Mouse (Mus musculus) intestine, embryonic 15.5 days (tissue): ENCODE measurements around the gene B3galt5. TPM values are rescaled to one million over a fixed set of nuclear protein-coding genes. Genes with fewer than 3 reads are reported as not detected.

Experiments used
- ATAC-seq: fragments of 200-750 bp; cut with Nextera tagmentation; 2 replicates; pipeline ENCODE4 v1.8.0; 2017; ENCODE audit warnings: moderate TSS enrichment, moderate library complexity
- H3K27ac ChIP-seq: fragments of 300-500 bp; sonication (generic); 2 replicates; pipeline ENCODE4 v1.5.1; 2015; ENCODE audit warnings: mild to moderate bottlenecking, inconsistent platforms
- H3K27me3 ChIP-seq: fragments of 300-500 bp; sonication (generic); replicated peaks from 2 replicates; pipeline ENCODE4 v1.6.1; 2015; ENCODE audit warnings: inconsistent platforms
- H3K36me3 ChIP-seq: fragments of 300-500 bp; sonication (generic); 2 replicates; pipeline ENCODE4 v1.6.1; 2015; ENCODE audit warnings: inconsistent platforms
- H3K4me1 ChIP-seq: fragments of 300-500 bp; sonication (generic); replicated peaks from 2 replicates; pipeline ENCODE4 v1.6.1; 2015; ENCODE audit warnings: inconsistent platforms
- H3K4me2 ChIP-seq: fragments of 300-500 bp; sonication (generic); replicated peaks from 2 replicates; pipeline ENCODE4 v1.6.1; 2015; ENCODE audit warnings: mild to moderate bottlenecking, inconsistent platforms
- H3K4me3 ChIP-seq: fragments of 300-500 bp; sonication (generic); replicated peaks from 2 replicates; pipeline ENCODE4 v1.5.1; 2015; ENCODE audit warnings: inconsistent platforms
- H3K9ac ChIP-seq: fragments of 300-500 bp; sonication (generic); 2 replicates; pipeline ENCODE4 v1.6.1; 2015; ENCODE audit warnings: inconsistent platforms
- H3K9me3 ChIP-seq: fragments of 300-500 bp; sonication (generic); 2 replicates; pipeline ENCODE4 v1.6.1; 2016; ENCODE audit warnings: inconsistent platforms
- WGBS: fragments of 180-500 bp; shearing (Covaris S2); methylation state at CpG from one replicate; pipeline ENCODE4 v1.1.7; 2015; 5-methylcytosine and 5-hydroxymethylcytosine counted together
- polyA plus RNA-seq: library from polyadenylated mRNA; unstranded; fragments of >200 nt; fragmentation: Nextera tagmentation; extraction: Ambion mirVana; gene quantifications from 2 replicates; pipeline ENCODE4 v1.2.1, GENCODE M21; 2015

The B3galt5 gene
- polyA plus RNA-seq: 1.1 and 2.2 TPM in 2 replicates

DNA sequence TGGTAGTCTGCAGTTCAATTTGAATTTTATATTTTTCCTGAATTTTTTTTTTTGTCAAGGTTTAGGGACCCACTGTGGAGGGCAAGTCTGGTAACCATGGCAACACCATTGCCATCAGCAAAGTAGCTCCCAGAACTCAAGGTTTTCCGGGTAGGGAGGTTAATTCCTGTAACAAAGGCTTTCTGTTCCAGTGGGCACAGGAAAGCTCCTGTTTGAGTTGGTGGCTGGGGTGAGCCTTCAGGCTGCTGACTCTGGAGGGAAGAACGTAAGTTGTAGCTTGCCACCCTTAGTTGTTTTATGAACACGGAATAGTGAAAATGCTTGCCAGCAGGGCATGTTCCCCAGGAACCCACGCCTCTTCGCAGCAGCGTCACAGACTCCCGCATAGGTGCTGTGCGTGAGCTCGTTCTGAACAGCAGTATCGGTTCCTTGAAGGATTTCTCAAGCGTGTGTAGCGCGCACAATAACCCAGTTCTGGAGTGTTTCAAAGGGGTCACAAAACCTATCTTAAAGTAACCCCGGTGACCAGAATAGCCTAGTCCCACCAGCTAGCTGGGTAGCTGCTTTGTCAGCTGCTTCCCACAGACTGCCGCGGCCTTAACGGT is at the start of gene B3galt5:
Gene B3galt5, plus strand, starts transcription at position 436 of the 605 bp plus-strand sequence.
- no peaks in the 10 kb centered on the region for H3K27me3 ChIP-seq
- whole genome bisulfite sequencing: 72% methylated on average over 17 of the region's 17 CpGs
- H3K9me3 ChIP-seq: no peaks in the 10 kb centered on the region
- H3K27ac ChIP-seq: no peak within 1 kb of the TSS
- no peak within 1 kb of the TSS for H3K4me3 ChIP-seq
- no peak within 1 kb of the TSS for H3K4me2 ChIP-seq
- ATAC-seq: no peak
- no peaks in the 10 kb centered on the region for H3K4me1 ChIP-seq
- no peaks in the 10 kb centered on the region for H3K36me3 ChIP-seq
- no peak within 1 kb of the TSS for H3K9ac ChIP-seq

DNA sequence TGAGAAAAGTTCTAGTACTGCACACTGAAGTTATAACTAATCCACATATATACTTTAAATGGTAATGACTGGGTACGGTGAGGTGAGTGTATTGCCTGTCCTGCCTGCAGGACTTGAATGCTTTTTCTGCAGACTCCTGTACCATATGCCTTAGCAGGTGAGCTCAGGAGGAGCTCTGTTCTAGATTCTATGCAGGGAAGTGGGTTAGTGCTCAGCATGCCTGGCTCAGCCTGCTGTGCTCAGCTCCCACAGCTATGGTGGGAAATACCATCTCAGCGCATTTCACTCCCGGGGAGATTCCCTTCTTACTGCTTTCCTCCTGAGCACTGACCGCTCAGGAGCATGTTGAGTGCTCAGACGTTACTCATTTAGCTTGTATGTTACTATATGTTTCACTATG is 48.0 kb upstream of the B3galt5 start:
- no peak overlapping the region for H3K9ac ChIP-seq
- ATAC-seq: no peak
- no peak overlapping the region for H3K4me2 ChIP-seq
- no peaks in the 10 kb centered on the region for H3K9me3 ChIP-seq
- H3K36me3 ChIP-seq: no peaks in the 10 kb centered on the region
- no peak overlapping the region for H3K4me3 ChIP-seq
- H3K27me3 ChIP-seq: no peaks in the 10 kb centered on the region
- no peaks in the 10 kb centered on the region for H3K4me1 ChIP-seq
- WGBS: 88% methylated on average over 5 of the region's 5 CpGs
- H3K27ac ChIP-seq: no peak overlapping the region

GRCm38 (mm10) chr16:96191531-96192506 is 43.8 kb upstream of the B3galt5 start, which contains the start of gene Lca5l:
Gene Lca5l (minus strand): TSS chr16:96192271.
- peak within 1 kb of the TSS; percentile 68 for H3K27ac ChIP-seq
- no peaks in the 10 kb centered on the region for H3K9me3 ChIP-seq

GRCm38 (mm10) chr16:96199913-96200701 is 35.5 kb upstream of the B3galt5 start, which contains the start of gene Sh3bgr:
Gene Sh3bgr (plus strand): TSS chr16:96200450.
- Histone ChIP-seq H3K9ac (peak within 1 kb of the TSS; percentile 32; the same call in 1 of the 2 replicates), H3K27me3 (no peaks in the 10 kb centered on the region), H3K27ac (peak within 1 kb of the TSS; percentile 62), H3K4me3 (peak within 1 kb of the TSS; percentile 30), H3K4me2 (peak within 1 kb of the TSS; percentile 73), H3K9me3 (no peaks in the 10 kb centered on the region), H3K36me3 (no peaks in the 10 kb centered on the region), H3K4me1 (peaks cover 12% of the 10 kb centered on the region)
- peak; percentile 93 for ATAC-seq
- 3% methylated on average over 20 of the region's 20 CpGs for WGBS

More at GRCm38 (mm10) chr16:96191531-96192506, 43.8 kb upstream of the B3galt5 start, which contains the start of gene Lca5l:
- peak within 1 kb of the TSS; percentile 83 for H3K4me3 ChIP-seq
- H3K4me1 ChIP-seq: no peaks in the 10 kb centered on the region
- H3K4me2 ChIP-seq: peak within 1 kb of the TSS; percentile 92
- ATAC-seq: peak; percentile 99
- peak within 1 kb of the TSS; percentile 71 for H3K9ac ChIP-seq
- no peaks in the 10 kb centered on the region for H3K36me3 ChIP-seq
- WGBS: under 1% methylated on average over 77 of the region's 77 CpGs
- H3K27me3 ChIP-seq: no peaks in the 10 kb centered on the region

GRCm38 (mm10) chr16:96200702-96201028 is 34.9 kb upstream of the B3galt5 start:
- Histone ChIP-seq H3K4me1 (peaks cover 12% of the 10 kb centered on the region), H3K9me3 (no peaks in the 10 kb centered on the region), H3K9ac (peak overlapping the region; percentile 32; the same call in 1 of the 2 replicates), H3K27ac (peak overlapping the region; percentile 62), H3K4me3 (peak overlapping the region; percentile 30), H3K4me2 (peak overlapping the region; percentile 73), H3K27me3 (no peaks in the 10 kb centered on the region), H3K36me3 (no peaks in the 10 kb centered on the region)
- ATAC-seq: no peak
- 30% methylated on average over 9 of the region's 9 CpGs for WGBS

DNA sequence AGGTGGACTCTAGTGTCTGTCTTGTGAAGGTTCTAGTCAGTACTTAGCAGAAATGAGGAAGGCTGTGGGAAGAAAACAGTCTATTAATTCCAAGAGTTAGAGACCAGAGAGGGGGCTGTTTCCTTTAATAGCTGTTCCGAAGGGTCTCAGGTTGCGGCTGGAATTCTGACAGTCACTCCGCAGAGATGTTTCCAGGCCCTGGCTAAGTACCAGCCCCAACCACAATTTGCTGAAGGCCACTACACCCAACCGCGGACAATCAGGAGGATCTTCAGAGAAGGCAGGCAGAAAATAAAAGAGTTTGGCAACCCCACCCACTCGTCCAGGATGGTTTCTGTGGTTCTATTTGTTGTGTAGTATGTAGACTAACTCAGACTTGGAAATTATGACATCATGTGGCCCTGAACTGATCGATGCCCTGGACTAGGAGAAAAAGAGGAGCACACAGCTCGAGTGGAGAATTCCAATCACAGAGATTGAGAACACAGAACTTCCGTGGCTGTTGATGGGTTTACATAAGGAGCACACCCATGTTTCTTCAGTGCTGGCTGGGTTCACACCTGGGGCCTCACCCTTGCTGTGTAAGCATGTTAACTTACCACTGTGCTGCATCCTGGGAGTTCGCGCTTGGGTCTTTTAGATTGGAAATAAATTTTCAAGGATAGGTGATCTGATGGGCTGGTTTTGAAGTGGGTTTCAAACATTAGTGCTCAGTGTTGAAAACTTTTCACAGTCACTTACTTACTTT is 33.9 kb upstream of the B3galt5 start:
- H3K9me3 ChIP-seq: no peaks in the 10 kb centered on the region
- H3K9ac ChIP-seq: no peak overlapping the region
- H3K36me3 ChIP-seq: no peaks in the 10 kb centered on the region
- peaks cover 12% of the 10 kb centered on the region for H3K4me1 ChIP-seq
- ATAC-seq: no peak
- 58% methylated on average over 11 of the region's 11 CpGs for WGBS
- peak overlapping the region; percentile 26; the same call in 1 of the 2 replicates for H3K4me2 ChIP-seq
- no peaks in the 10 kb centered on the region for H3K27me3 ChIP-seq
- no peak overlapping the region for H3K4me3 ChIP-seq
- H3K27ac ChIP-seq: 0 out of 2 replicates have a peak overlapping the region, but pooled peaks have one; percentile 6

GRCm38 (mm10) chr16:96209789-96210188 is 25.8 kb upstream of the B3galt5 start:
- Histone ChIP-seq H3K9ac (no peak overlapping the region), H3K27me3 (no peaks in the 10 kb centered on the region), H3K4me3 (no peak overlapping the region), H3K4me2 (no peak overlapping the region), H3K36me3 (no peaks in the 10 kb centered on the region), H3K27ac (0 out of 2 replicates have a peak overlapping the region, but pooled peaks have one; percentile 19), H3K9me3 (no peaks in the 10 kb centered on the region), H3K4me1 (peaks cover 6% of the 10 kb centered on the region; the same call in 1 of the 2 replicates)
- ATAC-seq: no peak
- WGBS: 83% methylated on average over 10 of the region's 10 CpGs

DNA sequence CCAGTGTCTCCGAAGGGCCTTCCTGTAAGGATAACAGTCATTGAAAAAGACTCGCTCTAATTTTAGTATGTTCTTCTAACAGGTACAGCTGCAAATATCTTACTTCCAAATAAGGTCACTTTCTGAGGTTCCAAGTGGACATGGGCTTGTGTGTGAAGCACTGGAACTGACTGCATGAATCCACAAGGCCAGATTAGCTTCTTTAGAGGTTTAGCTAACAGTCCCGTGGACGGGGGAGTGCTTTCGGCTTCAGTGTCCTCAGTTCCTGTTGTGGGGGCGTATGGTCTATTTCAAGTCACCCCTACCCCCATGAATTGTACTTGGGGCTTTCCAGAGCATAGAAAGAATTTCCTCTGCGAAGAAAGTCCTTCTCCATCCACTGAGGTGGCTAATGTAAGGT is 24.7 kb upstream of the B3galt5 start:
- Histone ChIP-seq H3K9ac (no peak overlapping the region), H3K36me3 (no peaks in the 10 kb centered on the region), H3K4me3 (no peak overlapping the region), H3K4me1 (peaks cover 6% of the 10 kb centered on the region; the same call in 1 of the 2 replicates), H3K27ac (peak overlapping the region; percentile 23; the same call in 1 of the 2 replicates), H3K27me3 (no peaks in the 10 kb centered on the region), H3K4me2 (no peak overlapping the region), H3K9me3 (no peaks in the 10 kb centered on the region)
- ATAC-seq: no peak
- 66% methylated on average over 7 of the region's 7 CpGs for WGBS

DNA sequence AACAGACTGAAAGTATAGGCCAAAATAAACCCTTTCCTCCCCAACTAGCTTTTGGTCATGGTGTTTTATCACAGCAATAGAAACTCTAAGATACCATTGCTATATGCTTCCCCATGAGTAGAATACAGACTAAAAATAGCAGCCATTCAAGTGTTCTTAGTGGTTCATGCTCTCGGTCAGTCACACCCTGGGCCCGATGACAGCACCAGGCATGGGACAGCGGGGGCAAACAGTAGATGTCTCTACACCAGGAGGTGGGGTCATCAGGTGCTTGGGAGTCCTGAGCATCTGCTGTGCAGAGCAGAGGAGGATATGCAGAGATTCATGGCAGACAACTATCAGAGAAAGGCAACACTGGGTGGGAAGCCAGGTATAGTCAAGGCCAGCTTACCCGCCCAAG is 22.6 kb upstream of the B3galt5 start:
- Histone ChIP-seq H3K27me3 (no peaks in the 10 kb centered on the region), H3K9ac (no peak overlapping the region), H3K27ac (no peak overlapping the region), H3K9me3 (no peaks in the 10 kb centered on the region), H3K4me2 (no peak overlapping the region), H3K4me1 (peaks cover 6% of the 10 kb centered on the region; the same call in 1 of the 2 replicates), H3K36me3 (no peaks in the 10 kb centered on the region), H3K4me3 (no peak overlapping the region)
- WGBS: 95% methylated on average over 4 of the region's 4 CpGs
- no peak for ATAC-seq

DNA sequence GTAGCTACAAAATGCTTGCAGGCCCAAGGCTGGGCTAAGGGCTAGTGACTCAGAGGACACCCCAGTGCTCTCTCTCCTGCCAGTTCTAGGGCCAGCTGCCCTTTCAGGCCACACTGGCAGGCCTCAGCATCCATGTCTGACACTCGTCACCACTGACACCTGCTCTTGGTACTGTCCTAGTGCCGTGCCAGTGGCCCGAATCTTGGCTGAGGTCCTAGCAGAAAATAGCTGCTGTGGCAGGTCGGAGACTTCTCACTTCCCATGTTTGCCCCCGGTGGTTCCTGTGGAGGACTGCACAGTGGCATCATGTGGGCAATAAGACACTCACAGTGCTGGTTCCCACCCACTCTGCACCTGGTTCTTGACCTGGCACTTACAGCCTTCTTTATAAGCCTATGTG is 14.1 kb upstream of the B3galt5 start:
- Histone ChIP-seq H3K4me3 (no peak overlapping the region), H3K9ac (no peak overlapping the region), H3K9me3 (no peaks in the 10 kb centered on the region), H3K4me2 (no peak overlapping the region), H3K27me3 (no peaks in the 10 kb centered on the region), H3K36me3 (no peaks in the 10 kb centered on the region), H3K4me1 (no peaks in the 10 kb centered on the region), H3K27ac (no peak overlapping the region)
- 77% methylated on average over 5 of the region's 5 CpGs for WGBS
- ATAC-seq: no peak

- WGBS: 77% methylated on average over 3 of the region's 3 CpGs
- Histone ChIP-seq H3K4me1 (no peaks in the 10 kb centered on the region), H3K36me3 (no peaks in the 10 kb centered on the region), H3K27ac (no peak overlapping the region), H3K9ac (no peak overlapping the region), H3K4me2 (no peak overlapping the region), H3K27me3 (no peaks in the 10 kb centered on the region), H3K4me3 (no peak overlapping the region), H3K9me3 (no peaks in the 10 kb centered on the region)
- ATAC-seq: no peak
Measured at GRCm38 (mm10) chr16:96221959-96222358, 13.6 kb upstream of the B3galt5 start.
